Mouse (Mus musculus) frontal cortex, postnatal 25 days (tissue): Measurements from ENCODE around the gene Kcnt2.

Experiments
- DNase-seq, 2 experiments: peaks; one replicate each; pipeline ENCODE4 v3.0.0; 2022; ENCODE audit warnings: low spot score in 2 of 2

Gene Kcnt2

GRCm38 (mm10) chr1:140245876-140246597 lies at the start of gene Kcnt2:
Gene Kcnt2, plus strand, starts transcription at chr1:140246158.
- peak; percentile 7 to 47 for DNase-seq

- no peak for DNase-seq
Observed at GRCm38 (mm10) chr1:140205329-140205728, 40.6 kb upstream of the Kcnt2 start.

- no peak for DNase-seq
Observed at GRCm38 (mm10) chr1:140225221-140225620, 20.7 kb upstream of the Kcnt2 start.

- DNase-seq = no peak
Observed at GRCm38 (mm10) chr1:140226673-140227072, 19.3 kb upstream of the Kcnt2 start.

- peak; percentile 44 for DNase-seq
Observed at GRCm38 (mm10) chr1:140245465-140245864, 493 bp upstream of the Kcnt2 start.

GRCm38 (mm10) chr1:140264696-140265095 lies 18.7 kb downstream of the Kcnt2 start:
- DNase-seq = no peak

GRCm38 (mm10) chr1:140266047-140266446 lies 20.1 kb downstream of the Kcnt2 start:
- no peak for DNase-seq

- no peak for DNase-seq
Observed at GRCm38 (mm10) chr1:140266643-140267286, 20.8 kb downstream of the Kcnt2 start.

GRCm38 (mm10) chr1:140267288-140267687 lies 21.3 kb downstream of the Kcnt2 start:
- DNase-seq = no peak

- no peak for DNase-seq
Observed at GRCm38 (mm10) chr1:140273624-140274023, 27.7 kb downstream of the Kcnt2 start.

GRCm38 (mm10) chr1:140275813-140276212 lies 29.9 kb downstream of the Kcnt2 start:
- no peak for DNase-seq

GRCm38 (mm10) chr1:140293140-140293539 lies 47.2 kb downstream of the Kcnt2 start:
- no peak for DNase-seq

- no peak for DNase-seq
Observed at GRCm38 (mm10) chr1:140295482-140295881, 49.5 kb downstream of the Kcnt2 start.

- no peak for DNase-seq
Observed at GRCm38 (mm10) chr1:140304244-140304643, 58.3 kb downstream of the Kcnt2 start.

GRCm38 (mm10) chr1:140305344-140305743 lies 59.4 kb downstream of the Kcnt2 start:
- no peak for DNase-seq

GRCm38 (mm10) chr1:140306339-140306738 lies 60.4 kb downstream of the Kcnt2 start:
- DNase-seq = no peak

- no peak for DNase-seq
Observed at GRCm38 (mm10) chr1:140310739-140311138, 64.8 kb downstream of the Kcnt2 start.

GRCm38 (mm10) chr1:140325088-140325487 lies 79.1 kb downstream of the Kcnt2 start:
- DNase-seq = no peak

- no peak for DNase-seq
Observed at GRCm38 (mm10) chr1:140326709-140327108, 80.8 kb downstream of the Kcnt2 start.

GRCm38 (mm10) chr1:140333702-140334101 lies 87.7 kb downstream of the Kcnt2 start:
- no peak for DNase-seq

GRCm38 (mm10) chr1:140338417-140338816 lies 92.5 kb downstream of the Kcnt2 start:
- DNase-seq = no peak

- no peak for DNase-seq
Observed at GRCm38 (mm10) chr1:140339368-140339767, 93.4 kb downstream of the Kcnt2 start.

- no peak for DNase-seq
Observed at GRCm38 (mm10) chr1:140364787-140365186, 118.8 kb downstream of the Kcnt2 start.
